Mouse (Mus musculus): Measurements from ENCODE around the gene Sf3a3. TPM values are rescaled to one million over a fixed set of nuclear protein-coding genes. Genes with fewer than 3 reads are reported as not detected.
A peak's percentile ranks its signal among the peaks of the same experiment; 100 is the strongest.
"Not testable (repeated sequence)": the region's sequence is repeated elsewhere in the genome, so short reads cannot be mapped to it uniquely, and the experiment has no call there.

The Sf3a3 gene
- polyA plus RNA-seq, 1 experiment from 2014 or later: 59.3 TPM

GRCm38 (mm10) chr4:124708518-124709477, 5.8 kb upstream of the Sf3a3 start:
- no peak for DNase-seq (ENCODE audit: low read depth, low spot score)
- ChIA-PET CTCF (no interaction called here), POLR2A (interaction anchor here (1.4 kb wide), 1 partner anchor 8 kb away, joined by 4 read pairs; the partner anchor contains the start of gene Fhl3)
- no peaks in the 10 kb centered on the region for H3K27me3 ChIP-seq
- ATAC-seq: peak; percentile 95
- in situ Hi-C loops (cut with MboI; ENCODE audit: low pct_unique_long_range_greater_than_20kb): no loop called here
- no peak for TF ChIP-seq CTCF (IDR thresholded peaks at IDR 0.05)

- CTCF ChIA-PET: interaction anchor here (1.5 to 1.6 kb wide), 3 partner anchors 8 to 15 kb away, joined by 4 to 5 read pairs (median 4); no protein-coding TSS in a partner anchor
- in situ Hi-C loops (cut with MboI; ENCODE audit: low pct_unique_long_range_greater_than_20kb): no loop called here
- POLR2A ChIA-PET: interaction anchor here (0.6 to 1.4 kb wide), 2 partner anchors 9 to 51 kb away, joined by 4 read pairs; partner anchors contain the start of gene Fhl3
- no peak for ATAC-seq
- H3K27me3 ChIP-seq: no peaks in the 10 kb centered on the region
- DNase-seq (ENCODE audit: low read depth, low spot score): no peak
- TF ChIP-seq CTCF (IDR thresholded peaks at IDR 0.05): no peak
These were observed 4.6 kb upstream of the Sf3a3 start for GRCm38 (mm10) chr4:124709961-124710446.

GRCm38 (mm10) chr4:124710776-124711291, 3.7 kb upstream of the Sf3a3 start:
- ATAC-seq: no peak
- DNase-seq (ENCODE audit: low read depth, low spot score): no peak
- no peak for TF ChIP-seq CTCF (IDR thresholded peaks at IDR 0.05)
- POLR2A ChIA-PET: no interaction called here
- no peaks in the 10 kb centered on the region for H3K27me3 ChIP-seq
- in situ Hi-C loops (cut with MboI; ENCODE audit: low pct_unique_long_range_greater_than_20kb): no loop called here
- CTCF ChIA-PET: interaction anchor here (0.6 to 1.6 kb wide), 5 partner anchors 9 to 28 kb away, joined by 3 to 5 read pairs (median 4); no protein-coding TSS in a partner anchor

GRCm38 (mm10) chr4:124712618-124713017, 2.0 kb upstream of the Sf3a3 start:
- DNase-seq (ENCODE audit: low read depth, low spot score) (no peak), ATAC-seq (no peak)
- no peaks in the 10 kb centered on the region for H3K27me3 ChIP-seq
- ChIA-PET POLR2A (no interaction called here), CTCF (no interaction called here)
- TF ChIP-seq CTCF (IDR thresholded peaks at IDR 0.05): no peak
- in situ Hi-C loops (cut with MboI; ENCODE audit: low pct_unique_long_range_greater_than_20kb): no loop called here

- ATAC-seq: not testable (repeated sequence)
These were observed 726 bp upstream of the Sf3a3 start for GRCm38 (mm10) chr4:124713850-124714249.

GRCm38 (mm10) chr4:124719101-124719500, 4.5 kb downstream of the Sf3a3 start:
- no peak for TF ChIP-seq CTCF (IDR thresholded peaks at IDR 0.05)
- POLR2A ChIA-PET: no interaction called here
- no peak for DNase-seq (ENCODE audit: low read depth, low spot score)

More at GRCm38 (mm10) chr4:124713850-124714249, 726 bp upstream of the Sf3a3 start:
- CTCF ChIA-PET: interaction anchor here (0.6 to 1.2 kb wide), 2 partner anchors 13 to 14 kb away, joined by 3 read pairs; partner anchors contain the start of gene Fhl3
- DNase-seq (ENCODE audit: low read depth, low spot score); in situ Hi-C loops (cut with MboI; ENCODE audit: low pct_unique_long_range_greater_than_20kb); H3K27me3 ChIP-seq; POLR2A ChIA-PET: not testable (repeated sequence)

GRCm38 (mm10) chr4:124726121-124726520, 11.5 kb downstream of the Sf3a3 start:
- ATAC-seq (no peak), DNase-seq (ENCODE audit: low read depth, low spot score) (no peak)
- in situ Hi-C loops (cut with MboI; ENCODE audit: low pct_unique_long_range_greater_than_20kb): no loop called here
- ChIA-PET CTCF (no interaction called here), POLR2A (no interaction called here)
- no peak for TF ChIP-seq CTCF (IDR thresholded peaks at IDR 0.05)
- H3K27me3 ChIP-seq: no peaks in the 10 kb centered on the region

More at GRCm38 (mm10) chr4:124719101-124719500, 4.5 kb downstream of the Sf3a3 start:
- H3K27me3 ChIP-seq: no peaks in the 10 kb centered on the region
- CTCF ChIA-PET: no interaction called here
- no peak for ATAC-seq
- in situ Hi-C loops (cut with MboI; ENCODE audit: low pct_unique_long_range_greater_than_20kb): no loop called here

- in situ Hi-C loops (cut with MboI; ENCODE audit: low pct_unique_long_range_greater_than_20kb): no loop called here
- H3K27me3 ChIP-seq: no peaks in the 10 kb centered on the region
- POLR2A ChIA-PET: no interaction called here
- no peak for TF ChIP-seq CTCF (IDR thresholded peaks at IDR 0.05)
- CTCF ChIA-PET: interaction anchor here (1.0 kb wide), 1 partner anchor 9 kb away, joined by 3 read pairs; no protein-coding TSS in a partner anchor
- no peak for DNase-seq (ENCODE audit: low read depth, low spot score)
- no peak for ATAC-seq
These were observed 22.4 kb downstream of the Sf3a3 start for GRCm38 (mm10) chr4:124736952-124737351.

- ATAC-seq (no peak), DNase-seq (ENCODE audit: low read depth, low spot score) (no peak)
- in situ Hi-C loops (cut with MboI; ENCODE audit: low pct_unique_long_range_greater_than_20kb): no loop called here
- TF ChIP-seq CTCF (IDR thresholded peaks at IDR 0.05): no peak
- ChIA-PET CTCF (interaction anchor here (1.0 to 1.2 kb wide), 2 partner anchors 9 to 15 kb away, joined by 3 read pairs; no protein-coding TSS in a partner anchor), POLR2A (no interaction called here)
- no peaks in the 10 kb centered on the region for H3K27me3 ChIP-seq
These were observed 22.9 kb downstream of the Sf3a3 start for GRCm38 (mm10) chr4:124737486-124737885.

GRCm38 (mm10) chr4:124738013-124738412, 23.4 kb downstream of the Sf3a3 start:
- DNase-seq (ENCODE audit: low read depth, low spot score) (no peak), ATAC-seq (no peak)
- in situ Hi-C loops (cut with MboI; ENCODE audit: low pct_unique_long_range_greater_than_20kb): no loop called here
- CTCF ChIA-PET: interaction anchor here (1.0 to 1.2 kb wide), 3 partner anchors 8 to 27 kb away, joined by 3 read pairs; no protein-coding TSS in a partner anchor
- POLR2A ChIA-PET: no interaction called here
- no peak for TF ChIP-seq CTCF (IDR thresholded peaks at IDR 0.05)
- H3K27me3 ChIP-seq: no peaks in the 10 kb centered on the region

Data from Patski (cell line).